Mouse (Mus musculus) ES-E14 (cell line): ENCODE measurements around the gene Gm47995.
"Not testable (repeated sequence)": the region's sequence is repeated elsewhere in the genome, so short reads cannot be mapped to it uniquely, and the experiment has no call there.

Source experiments
- MAFK ChIP-seq: IDR thresholded peaks from 2 replicates; pipeline ENCODE4 v1.6.1; 2014; ENCODE audit warnings: mild to moderate bottlenecking, low read depth, low read length, inconsistent platforms; ENCODE audit not compliant: insufficient read depth
- ZC3H11A ChIP-seq: IDR thresholded peaks from 2 replicates; pipeline ENCODE4 v1.6.1; 2012; ENCODE audit warnings: low read depth, mild to moderate bottlenecking, inconsistent platforms, low read length, borderline replicate concordance
- ZNF384 ChIP-seq: IDR thresholded peaks from 2 replicates; pipeline ENCODE4 v1.6.1; 2012; ENCODE audit warnings: low read depth, low read length, inconsistent platforms

- TF ChIP-seq ZNF384, ZC3H11A, MAFK: not testable (repeated sequence)
Measured at GRCm38 (mm10) chr1:151182266-151182665, 16.0 kb upstream of the Gm47995 start, which contains the start of gene Gm47985.
